Mouse (Mus musculus) CD4-positive helper T cell, adult 2 months (primary cell): ENCODE data around the gene Fcho1.

Source experiments
- DNase-seq: peaks from one replicate; pipeline ENCODE4 v3.0.0-alpha.2; 2012; ENCODE audit warnings: low read depth, missing footprints, low spot score

Fcho1 gene

DNA sequence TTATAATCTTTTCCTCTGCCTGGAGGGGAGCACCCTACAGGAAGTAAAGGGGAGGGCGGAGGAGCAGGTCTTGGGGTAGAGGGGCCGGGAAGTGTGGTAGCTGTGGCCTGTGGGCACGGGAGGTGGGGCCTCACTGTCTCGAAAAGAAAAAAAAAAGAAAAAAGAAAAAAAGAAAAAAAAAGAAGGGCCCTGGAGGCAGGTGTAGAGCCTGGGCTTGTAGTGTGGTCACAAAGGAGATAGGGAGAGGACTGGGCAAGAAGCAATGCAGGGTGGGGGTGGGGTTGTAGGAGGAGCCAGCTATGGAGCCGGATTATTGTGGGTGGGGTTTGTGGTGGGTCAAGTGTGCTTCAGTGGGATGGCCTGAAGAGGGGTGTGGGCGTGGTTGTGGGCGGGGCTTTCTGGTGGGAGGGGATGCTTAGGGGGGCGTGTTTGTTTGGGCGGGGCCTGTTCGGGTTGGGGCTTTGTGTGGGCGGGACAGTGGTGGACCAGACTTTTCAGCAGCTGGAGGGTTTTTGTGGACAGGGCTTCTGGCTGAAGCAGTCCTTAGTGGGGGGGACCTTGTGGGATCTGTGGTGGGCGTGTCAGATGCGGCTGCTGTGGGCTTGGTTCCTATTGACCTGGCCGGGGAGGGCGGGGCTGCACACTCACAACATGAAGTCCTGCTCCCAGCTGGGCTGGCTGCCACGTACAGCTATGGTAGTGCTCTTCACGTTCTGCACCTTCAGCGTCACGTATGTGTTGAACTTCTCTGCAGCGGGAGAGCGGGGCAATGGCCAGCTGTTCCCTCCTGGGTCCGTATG is 60.0 kb downstream of the Fcho1 start:
- peak; percentile 81 for DNase-seq

DNA sequence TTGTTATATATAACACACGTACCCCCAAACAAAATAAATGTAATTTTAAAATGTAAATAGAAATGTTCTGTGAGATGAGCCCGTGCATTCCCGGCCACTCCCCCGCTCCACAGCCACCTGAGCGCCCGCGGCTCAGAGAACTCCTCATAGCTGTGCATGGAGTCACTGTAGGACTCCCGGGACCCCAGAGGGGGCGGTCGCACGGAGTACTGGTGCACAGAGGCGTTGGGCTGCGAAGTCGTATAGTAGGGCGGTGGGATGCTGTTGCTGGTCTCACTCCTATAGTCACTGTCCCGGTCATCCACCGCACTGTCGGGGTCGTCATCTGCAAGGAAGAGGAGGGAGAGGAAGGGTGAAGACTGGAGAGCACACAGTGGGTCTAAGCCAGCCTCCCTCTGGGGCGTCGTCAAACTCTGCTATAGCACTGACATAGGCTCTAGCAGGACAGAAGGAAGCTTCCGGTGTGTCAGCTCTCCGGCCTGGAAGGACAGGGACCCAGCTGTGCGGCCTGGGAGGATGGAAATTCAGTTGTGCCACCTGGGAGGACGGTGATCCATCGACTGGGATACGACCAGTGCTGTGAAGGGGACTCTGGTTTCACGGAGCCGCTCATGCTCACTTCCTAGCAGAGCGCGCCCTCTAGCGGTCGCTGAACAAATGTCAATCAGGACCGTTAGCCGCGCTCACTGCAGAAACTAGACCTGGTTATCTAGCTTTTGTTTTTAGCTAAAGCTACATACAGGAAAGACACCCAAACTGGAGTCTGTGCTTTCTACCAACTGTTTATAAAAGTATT is 65.0 kb downstream of the Fcho1 start:
- DNase-seq = peak; percentile 83

GRCm38 (mm10) chr8:71659751-71660150 is 65.8 kb downstream of the Fcho1 start:
- DNase-seq = no peak

- no peak for DNase-seq
Measured at GRCm38 (mm10) chr8:71658515-71659049, 66.9 kb downstream of the Fcho1 start.
